Mouse (Mus musculus) bone marrow, adult 2 months (tissue): ENCODE measurements around the gene Hmox1. TPM values are rescaled to one million over a fixed set of nuclear protein-coding genes. Genes with fewer than 3 reads are reported as not detected.

Experiments used
- H3K27ac ChIP-seq: fragments of 200-500 bp; 2 replicates; pipeline ENCODE4 v1.5.1; 2012; ENCODE audit warnings: low read depth, mild to moderate bottlenecking, control low read depth, inconsistent platforms, low read length; ENCODE audit not compliant: control insufficient read depth, poor library complexity, insufficient read depth
- H3K4me1 ChIP-seq: fragments of 200-500 bp; 2 replicates; pipeline ENCODE4 v1.6.1; 2011; ENCODE audit warnings: low read length; ENCODE audit not compliant: control insufficient read depth, insufficient read depth
- H3K4me3 ChIP-seq: fragments of 200-500 bp; replicated peaks from 2 replicates; pipeline ENCODE3; 2011; ENCODE audit warnings: mild to moderate bottlenecking, low read depth, low read length, control low read depth; ENCODE audit not compliant: control insufficient read depth
- CTCF ChIP-seq: fragments of 200-500 bp; IDR thresholded peaks from 2 replicates; pipeline ENCODE4 v1.5.1; 2011; ENCODE audit warnings: low read length, control low read depth; ENCODE audit not compliant: control insufficient read depth, insufficient read depth
- POLR2A ChIP-seq: fragments of 200-500 bp; IDR thresholded peaks from 2 replicates; pipeline ENCODE4 v1.6.1; 2011; ENCODE audit warnings: low read depth, mild to moderate bottlenecking, control low read depth, low read length, borderline replicate concordance; ENCODE audit not compliant: control insufficient read depth
- WGBS: fragments of 180-500 bp; shearing (Covaris S2); methylation state at CpG from one replicate; pipeline ENCODE4 v1.1.7; 2018; 5-methylcytosine and 5-hydroxymethylcytosine counted together
- polyA plus RNA-seq: library from polyadenylated mRNA; stranded (reverse); fragments of >200 nt; gene quantifications from 2 replicates; pipeline ENCODE4 v1.2.4, GENCODE M21; 2011; ENCODE audit warnings: low replicate concordance; ENCODE audit not compliant: missing spikeins, insufficient read depth, insufficient read length

Hmox1 gene
- polyA plus RNA-seq, 1 experiment: 297 TPM

DNA sequence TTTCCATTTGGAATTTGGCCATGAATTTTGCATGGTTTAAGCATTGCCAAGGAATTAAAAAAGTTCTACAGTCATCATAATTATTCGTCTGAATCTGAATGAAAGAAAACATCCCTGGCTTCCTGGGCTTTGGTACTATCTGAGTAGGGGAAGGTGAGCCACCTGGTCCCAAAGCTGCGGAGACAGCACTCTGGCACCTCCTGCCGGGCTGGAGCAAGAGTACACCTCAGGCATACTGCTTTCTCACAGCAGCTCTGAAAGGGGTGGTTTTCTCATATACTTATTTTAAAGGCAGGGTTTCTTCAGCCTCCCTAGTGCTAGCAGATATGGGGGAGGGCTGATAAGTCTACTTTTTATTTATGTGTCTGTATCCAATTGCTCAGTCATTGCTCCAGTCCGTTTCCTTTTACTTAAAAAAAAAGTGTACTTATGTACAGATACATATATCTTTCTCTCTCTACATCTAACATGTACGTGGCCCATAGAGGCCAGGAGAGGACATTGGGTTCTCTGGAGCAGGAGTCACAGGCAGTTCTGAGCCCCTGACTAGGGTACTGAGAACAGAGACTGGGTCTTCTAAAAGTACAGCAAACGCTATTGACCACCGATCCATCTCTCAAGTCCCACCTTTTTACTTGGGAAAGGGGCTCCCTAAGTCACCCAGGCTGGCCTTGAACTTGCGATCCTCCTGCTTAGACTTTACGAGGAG is 15.3 kb downstream of the Hmox1 start:
- Histone ChIP-seq H3K4me1 (peaks cover 3% of the 10 kb centered on the region; the same call in 1 of the 2 replicates), H3K27ac (peak overlapping the region; percentile 58), H3K4me3 (peak overlapping the region; percentile 91)
- WGBS: under 1% methylated on average over 9 of the region's 9 CpGs
- no peak for TF ChIP-seq POLR2A
- peak; percentile 97 for TF ChIP-seq CTCF

DNA sequence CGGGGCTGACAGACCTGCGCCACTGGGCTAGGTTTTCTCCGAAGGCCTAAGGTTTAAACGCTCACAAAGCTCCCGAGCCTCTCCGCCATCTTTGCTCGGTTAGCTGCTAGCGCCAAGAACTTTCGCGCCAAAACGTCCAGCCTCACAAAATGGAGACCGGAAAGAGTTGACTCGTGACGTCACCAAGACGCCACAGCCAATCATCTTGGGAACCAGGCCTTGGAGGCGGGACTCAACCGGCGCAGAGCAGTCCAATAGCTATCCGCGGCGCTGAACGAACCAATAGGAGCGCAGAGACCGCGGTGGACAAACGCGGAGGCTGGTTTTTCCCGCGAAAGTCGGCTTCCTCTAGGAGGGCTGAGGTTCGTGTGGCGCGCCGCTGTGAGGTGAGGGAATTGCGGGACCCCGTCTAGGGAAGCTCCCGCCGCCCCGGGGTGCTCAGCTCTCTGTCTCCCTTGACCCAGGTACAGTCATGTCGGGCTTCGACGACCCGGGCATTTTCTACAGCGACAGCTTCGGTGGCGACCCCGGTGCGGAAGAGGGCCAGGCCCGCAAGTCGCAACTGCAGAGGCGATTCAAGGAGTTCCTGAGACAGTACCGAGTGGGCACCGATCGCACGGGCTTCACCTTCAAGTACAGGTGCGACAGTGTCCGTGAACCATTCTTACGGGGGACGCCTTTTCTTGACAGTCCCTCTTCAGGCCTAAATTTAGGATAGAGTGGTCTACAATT is 16.0 kb downstream of the Hmox1 start, which contains the start of gene Mcm5:
Mcm5 (plus strand) TSS at position 334 of the 732 bp plus-strand sequence.
- TF ChIP-seq POLR2A: peak; percentile 45; the same call in 1 of the 2 replicates
- TF ChIP-seq CTCF: no peak
- peak within 1 kb of the TSS; percentile 91 for H3K4me3 ChIP-seq
- WGBS: under 1% methylated on average over 59 of the region's 59 CpGs
- H3K27ac ChIP-seq: peak within 1 kb of the TSS; percentile 58
- H3K4me1 ChIP-seq: peaks cover 3% of the 10 kb centered on the region; the same call in 1 of the 2 replicates

DNA sequence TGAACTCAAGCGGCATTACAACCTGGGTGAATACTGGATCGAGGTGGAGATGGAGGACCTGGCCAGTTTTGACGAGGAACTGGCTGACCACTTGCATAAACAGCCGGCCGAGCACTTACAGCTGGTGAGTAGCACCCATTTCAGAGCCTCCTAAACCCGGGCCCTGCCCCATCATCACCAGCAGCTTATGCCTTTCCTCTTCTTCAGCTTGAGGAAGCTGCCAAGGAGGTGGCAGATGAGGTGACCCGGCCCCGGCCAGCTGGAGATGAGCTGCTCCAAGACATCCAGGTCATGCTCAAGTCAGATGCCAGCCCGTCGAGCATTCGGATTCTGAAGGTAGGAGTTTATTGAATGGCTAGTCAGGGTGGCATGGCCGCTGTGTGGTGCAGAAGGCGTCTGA is 16.7 kb downstream of the Hmox1 start:
- Histone ChIP-seq H3K27ac (no peak overlapping the region), H3K4me3 (peak overlapping the region; percentile 91), H3K4me1 (peaks cover 3% of the 10 kb centered on the region; the same call in 1 of the 2 replicates)
- WGBS: 13% methylated on average over 13 of the region's 13 CpGs
- TF ChIP-seq POLR2A (0 out of 2 replicates have a peak, but pooled peaks have one; percentile 6), CTCF (no peak)

DNA sequence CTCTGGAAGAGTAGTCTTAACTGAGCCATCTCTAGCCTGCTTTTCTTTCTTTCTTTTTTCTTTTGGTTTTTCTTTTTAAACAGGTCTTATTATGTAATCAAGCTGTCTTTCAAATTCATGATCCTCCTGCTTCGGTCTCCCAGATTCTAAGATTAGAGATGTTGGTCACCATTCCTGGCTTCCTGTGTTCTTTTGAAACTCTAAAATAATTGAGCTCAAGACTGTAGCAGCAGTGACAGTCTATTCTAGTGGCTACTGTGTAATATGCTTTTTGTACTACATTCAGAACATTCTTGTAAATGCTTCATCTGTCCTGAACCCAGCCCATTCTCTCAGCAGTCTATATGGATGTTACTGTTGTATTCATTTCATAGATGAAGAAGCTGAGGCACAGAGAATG is 25.1 kb downstream of the Hmox1 start:
- WGBS: 53% methylated on average over 1 of the region's 1 CpGs
- H3K4me3 ChIP-seq: no peak overlapping the region
- TF ChIP-seq POLR2A (no peak), CTCF (no peak)
- no peak overlapping the region for H3K27ac ChIP-seq
- H3K4me1 ChIP-seq: peaks cover 1% of the 10 kb centered on the region; the same call in 1 of the 2 replicates

DNA sequence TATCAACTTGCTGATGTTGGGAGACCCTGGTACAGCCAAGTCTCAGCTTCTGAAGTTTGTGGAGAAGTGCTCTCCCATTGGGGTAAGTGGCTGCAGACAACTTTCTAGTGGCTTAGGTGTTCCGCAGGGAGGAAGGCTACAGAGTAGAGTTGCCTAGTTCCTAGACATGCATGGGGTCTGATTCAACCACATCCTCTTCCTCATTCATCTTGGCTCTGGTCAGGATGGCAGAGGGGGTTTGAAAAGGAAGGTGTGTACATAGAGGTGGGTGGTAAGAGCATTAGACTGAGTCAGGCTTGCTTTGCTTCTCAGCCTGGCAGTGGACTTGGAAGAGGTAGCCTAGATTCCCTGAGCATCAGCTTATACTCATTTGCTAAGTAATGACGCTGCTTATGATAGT is 25.9 kb downstream of the Hmox1 start:
- TF ChIP-seq POLR2A: no peak
- TF ChIP-seq CTCF: no peak
- Histone ChIP-seq H3K27ac (no peak overlapping the region; the same call in 1 of the 2 replicates), H3K4me1 (peaks cover 1% of the 10 kb centered on the region; the same call in 1 of the 2 replicates), H3K4me3 (no peak overlapping the region)
- WGBS: 45% methylated on average over 2 of the region's 2 CpGs

DNA sequence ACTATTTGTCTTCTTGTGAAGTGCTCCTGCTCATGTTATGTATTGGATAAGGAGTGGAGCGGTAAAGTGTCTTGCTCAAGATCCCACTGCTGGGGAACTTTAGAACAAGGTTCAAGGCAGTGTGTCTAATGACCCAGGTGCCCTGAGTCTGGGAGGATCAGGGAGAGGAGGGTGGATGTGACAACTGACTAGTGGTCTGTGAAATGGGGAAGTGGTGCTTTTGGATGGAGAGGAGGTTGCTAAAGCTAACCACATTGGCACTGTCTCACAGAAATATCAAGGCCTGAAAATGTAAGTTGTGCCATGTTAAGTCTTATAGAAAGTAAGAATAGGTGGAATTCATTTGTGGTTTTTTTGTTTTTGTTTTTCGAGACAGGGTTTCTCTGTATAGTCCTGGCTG is 26.3 kb downstream of the Hmox1 start:
- 32% methylated on average over 2 of the region's 2 CpGs for WGBS
- TF ChIP-seq POLR2A (no peak), CTCF (no peak)

DNA sequence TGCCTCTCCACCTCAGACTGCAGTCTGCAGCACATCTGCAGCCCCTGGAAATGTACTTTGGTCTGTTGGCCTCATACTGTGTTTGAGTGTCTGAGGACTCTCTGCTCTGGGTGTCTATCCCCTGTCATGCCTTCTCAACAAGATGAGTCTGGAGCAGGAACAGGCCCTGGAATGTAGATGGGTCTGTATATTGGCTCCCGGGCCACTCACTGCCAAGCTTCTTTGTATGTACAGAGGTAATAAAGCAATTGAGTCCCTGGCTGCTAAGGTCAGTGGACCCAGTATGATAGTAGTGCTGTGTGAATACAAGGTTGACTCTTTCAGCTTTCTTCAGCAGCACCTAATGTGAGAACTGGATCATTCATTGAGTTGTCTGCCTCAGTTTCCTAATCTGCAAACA is 34.0 kb downstream of the Hmox1 start:
- Histone ChIP-seq H3K4me3 (no peak overlapping the region), H3K4me1 (no peaks in the 10 kb centered on the region), H3K27ac (no peak overlapping the region)
- WGBS: 92% methylated on average over 1 of the region's 1 CpGs
- TF ChIP-seq CTCF: no peak
- TF ChIP-seq POLR2A: no peak

More for the DNA sequence above, 26.3 kb downstream of the Hmox1 start:
- no peak overlapping the region; the same call in 1 of the 2 replicates for H3K27ac ChIP-seq
- peaks cover 1% of the 10 kb centered on the region; the same call in 1 of the 2 replicates for H3K4me1 ChIP-seq
- H3K4me3 ChIP-seq: no peak overlapping the region

DNA sequence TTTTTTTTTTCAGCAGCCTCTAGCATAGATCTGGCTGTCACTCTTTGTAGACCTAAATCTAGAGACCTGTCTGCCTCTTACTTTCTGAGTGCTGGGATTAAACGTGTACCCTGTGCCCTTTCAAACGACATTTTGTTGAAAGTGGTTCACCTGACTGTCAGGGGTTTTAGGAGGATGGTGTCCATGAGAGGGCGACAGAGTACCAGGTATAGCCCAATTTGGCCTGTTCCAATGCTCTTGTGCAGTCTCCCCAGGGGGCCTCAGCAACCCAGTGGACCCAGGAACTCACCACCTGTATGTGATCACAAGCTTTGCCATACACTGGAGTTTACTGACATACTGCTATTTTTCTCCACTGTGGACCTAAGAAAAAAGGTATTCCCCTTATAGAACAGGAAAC is 39.1 kb downstream of the Hmox1 start:
- no peaks in the 10 kb centered on the region for H3K4me1 ChIP-seq
- H3K4me3 ChIP-seq: no peak overlapping the region
- no peak overlapping the region for H3K27ac ChIP-seq
- no peak for TF ChIP-seq POLR2A
- TF ChIP-seq CTCF: peak; percentile 61
- 12% methylated on average over 3 of the region's 3 CpGs for WGBS

DNA sequence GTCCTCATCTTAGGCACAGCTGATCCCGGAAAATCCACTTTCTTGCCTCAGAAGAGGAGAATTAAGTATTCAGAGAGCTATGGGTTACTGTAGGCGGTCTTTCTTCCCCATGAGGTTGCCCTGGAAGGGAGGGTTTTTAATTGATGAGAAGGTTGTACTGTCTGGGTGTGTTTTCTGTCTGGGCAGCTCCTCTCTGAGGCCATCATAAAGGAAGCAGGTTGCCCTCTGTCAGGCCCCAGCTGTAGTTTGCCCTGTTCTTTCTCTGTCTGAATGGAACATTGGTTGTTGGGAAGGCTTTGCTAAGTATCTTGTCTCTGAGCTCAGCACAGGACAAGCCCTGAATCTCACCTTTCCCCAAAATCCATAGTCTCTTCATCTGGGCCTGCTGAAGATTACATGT is 40.0 kb downstream of the Hmox1 start:
- no peak overlapping the region for H3K4me3 ChIP-seq
- H3K27ac ChIP-seq: no peak overlapping the region
- TF ChIP-seq CTCF: no peak
- TF ChIP-seq POLR2A: no peak
- no peaks in the 10 kb centered on the region for H3K4me1 ChIP-seq
- 89% methylated on average over 2 of the region's 2 CpGs for WGBS
